In genomic region chr6:120072630-120073029, GRCm38 (mm10) we compare ENCODE assay signal across 23 mouse cellular contexts. TPM values are rescaled to one million over a fixed set of nuclear protein-coding genes. Genes with fewer than 3 reads are reported as not detected.
DNase-seq lines count a peak whose midpoint lies in the region; ATAC-seq and TF ChIP-seq lines count a peak whose summit lies in the region.
"Had no signal": no experiment of that assay in that cellular context is flagged by ENCODE, and none has a peak within 500 bp of the region (broad histone marks: within the 10 kb centered on the region; RNA-seq: fewer than 3 reads in every experiment).

No protein-coding gene starts in this region.

- H3K36me3 ChIP-seq in splenic B cell, adult 2 months (ENCODE audit: control insufficient read depth, insufficient read depth, low read length, poor library complexity, severe bottlenecking) = no peaks in the 10 kb centered on the region
- H3K36me3 ChIP-seq in midbrain, postnatal 0 days (ENCODE audit: insufficient read depth, low read length) = no peaks in the 10 kb centered on the region
- H3K36me3 ChIP-seq in hindbrain, embryonic 14.5 days (replicated peaks; ENCODE audit: control insufficient read depth, insufficient read depth) = no peaks in the 10 kb centered on the region
- H3K36me3 ChIP-seq: embryonic facial prominence, embryonic 12.5 days; heart, embryonic 10.5 days; hindbrain, embryonic 12.5 days; kidney, embryonic 15.5 days; limb, embryonic 13.5 days; liver, embryonic 13.5 days; midbrain, embryonic 10.5 days; neural tube, embryonic 12.5 days had no signal

- TF ChIP-seq CTCF in midbrain, postnatal 0 days (IDR thresholded peaks at IDR 0.05) = no peak

- H3K4me3 ChIP-seq in midbrain, postnatal 0 days (ENCODE audit: low read depth, low read length) = no peak overlapping the region
- no peak overlapping the region for H3K4me3 ChIP-seq in hindbrain, embryonic 14.5 days (replicated peaks; ENCODE audit: low read length)
- H3K4me3 ChIP-seq: embryonic facial prominence, embryonic 12.5 days; heart, embryonic 10.5 days; hindbrain, embryonic 12.5 days; kidney, embryonic 15.5 days; limb, embryonic 13.5 days; liver, embryonic 13.5 days; midbrain, embryonic 10.5 days; neural tube, embryonic 12.5 days had no signal

- ATAC-seq in activated CD4-positive, CD25-positive, alpha-beta regulatory T cell, adult 4 months = peak; percentile 50
- no peak for ATAC-seq in midbrain, postnatal 0 days (ENCODE audit: low FRiP score)
- ATAC-seq in hindbrain, embryonic 14.5 days (ENCODE audit: low FRiP score) = no peak
- ATAC-seq: forebrain, embryonic 16.5 days had no signal

- peak; percentile 41 for DNase-seq in thymus, postnatal 14 days
- no peak for DNase-seq in thymus, postnatal 0 days (ENCODE audit: low spot score)
- DNase-seq in ES-CJ7 (ENCODE audit: low read depth, low spot score) = peak; percentile 60
- peak; percentile 38 for DNase-seq in splenic B cell, adult 2 months (ENCODE audit: low read depth, low spot score)
- DNase-seq in midbrain, postnatal 0 days (ENCODE audit: low spot score) = no peak
- DNase-seq in hindbrain, embryonic 14.5 days (ENCODE audit: low spot score) = no peak
- DNase-seq: adrenal gland, postnatal 10 days; cerebellum, adult 9-10 months; heart, postnatal 10 days; liver, embryonic 13.5 days had no signal

- no peak overlapping the region for H3K9ac ChIP-seq in midbrain, postnatal 0 days (replicated peaks; ENCODE audit: low read length, poor library complexity, severe bottlenecking)
- H3K9ac ChIP-seq in hindbrain, embryonic 14.5 days = no peak overlapping the region
- H3K9ac ChIP-seq: embryonic facial prominence, embryonic 12.5 days; hindbrain, embryonic 12.5 days; kidney, embryonic 15.5 days; limb, embryonic 13.5 days; liver, embryonic 13.5 days; neural tube, embryonic 12.5 days had no signal

- WGBS in midbrain, postnatal 0 days = 82% methylated on average over 2 of the region's 2 CpGs
- WGBS in hindbrain, embryonic 14.5 days = 79% methylated on average over 2 of the region's 2 CpGs

- H3K27me3 ChIP-seq in splenic B cell, adult 2 months (ENCODE audit: control insufficient read depth, insufficient read depth, low read length, poor library complexity, severe bottlenecking) = no peaks in the 10 kb centered on the region; the same call in 1 of the 2 replicates
- no peaks in the 10 kb centered on the region for H3K27me3 ChIP-seq in midbrain, postnatal 0 days (ENCODE audit: insufficient read depth, low read length)
- no peaks in the 10 kb centered on the region for H3K27me3 ChIP-seq in hindbrain, embryonic 14.5 days (ENCODE audit: control insufficient read depth, insufficient read depth, low read length)
- H3K27me3 ChIP-seq: embryonic facial prominence, embryonic 12.5 days; hindbrain, embryonic 12.5 days; kidney, embryonic 15.5 days; limb, embryonic 13.5 days; liver, embryonic 13.5 days; neural tube, embryonic 12.5 days had no signal

- H3K9me3 ChIP-seq in midbrain, postnatal 0 days (ENCODE audit: low read length) = no peaks in the 10 kb centered on the region
- no peaks in the 10 kb centered on the region for H3K9me3 ChIP-seq in hindbrain, embryonic 14.5 days (ENCODE audit: control insufficient read depth, low read length)
- H3K9me3 ChIP-seq: embryonic facial prominence, embryonic 12.5 days; heart, embryonic 10.5 days; hindbrain, embryonic 12.5 days; kidney, embryonic 15.5 days; limb, embryonic 13.5 days; liver, embryonic 13.5 days; midbrain, embryonic 10.5 days; neural tube, embryonic 12.5 days had no signal

- no peaks in the 10 kb centered on the region for H3K4me1 ChIP-seq in midbrain, postnatal 0 days (ENCODE audit: insufficient read depth, low read length)
- H3K4me1 ChIP-seq in hindbrain, embryonic 14.5 days (replicated peaks; ENCODE audit: control insufficient read depth, insufficient read depth, low read length) = no peaks in the 10 kb centered on the region
- H3K4me1 ChIP-seq: embryonic facial prominence, embryonic 12.5 days; hindbrain, embryonic 12.5 days; kidney, embryonic 15.5 days; limb, embryonic 13.5 days; midbrain, embryonic 10.5 days; neural tube, embryonic 12.5 days had no signal

- no peak overlapping the region for H3K27ac ChIP-seq in midbrain, postnatal 0 days (ENCODE audit: low read depth, low read length)
- no peak overlapping the region for H3K27ac ChIP-seq in hindbrain, embryonic 14.5 days
- H3K27ac ChIP-seq: embryonic facial prominence, embryonic 12.5 days; heart, embryonic 10.5 days; hindbrain, embryonic 12.5 days; kidney, embryonic 15.5 days; limb, embryonic 13.5 days; liver, embryonic 13.5 days; midbrain, embryonic 10.5 days; neural tube, embryonic 12.5 days had no signal

- H3K4me2 ChIP-seq in midbrain, postnatal 0 days (ENCODE audit: low read depth, low read length, poor library complexity, severe bottlenecking) = no peak overlapping the region
- no peak overlapping the region for H3K4me2 ChIP-seq in hindbrain, embryonic 14.5 days (replicated peaks)
- H3K4me2 ChIP-seq: embryonic facial prominence, embryonic 12.5 days; hindbrain, embryonic 12.5 days; kidney, embryonic 15.5 days; limb, embryonic 13.5 days; liver, embryonic 13.5 days; neural tube, embryonic 12.5 days had no signal

RNA-seq across cellular contexts. Expression of gene Ninj2, which starts 20.5 kb away (rescaled TPM):
- 0.51 and 0.60 TPM in 2 replicates for polyA plus RNA-seq in thymus, postnatal 0 days (2015; fragmentation: Nextera tagmentation; extraction: Ambion mirVana)
- 1 to 10 TPM; 2.3 to 2.9 TPM for polyA plus RNA-seq in activated CD4-positive, CD25-positive, alpha-beta regulatory T cell, adult 4 months (2017; shearing (Covaris generic))
- total RNA-seq in midbrain, postnatal 0 days (2014; rRNA removed) = not detected in 2 replicates
- polyA plus RNA-seq in midbrain, postnatal 0 days (2015; fragmentation: Nextera tagmentation; extraction: Ambion mirVana) = not detected in 2 replicates
- not detected in 2 replicates for polyA plus RNA-seq in hindbrain, embryonic 14.5 days (2014; fragmentation: Nextera tagmentation; extraction: Ambion mirVana)
- total RNA-seq: adrenal gland, postnatal 10 days; gastrocnemius, postnatal 4 days; heart, postnatal 10 days had no signal
- polyA plus RNA-seq: C2C12; embryonic facial prominence, embryonic 12.5 days; forebrain, embryonic 16.5 days; heart, embryonic 10.5 days; hindbrain, embryonic 12.5 days; intestine, embryonic 14.5 days; kidney, embryonic 15.5 days; liver, embryonic 13.5 days; midbrain, embryonic 10.5 days; neural tube, embryonic 12.5 days; small intestine, adult 2 months had no signal

RNA-seq across cellular contexts. Expression of gene Wnk1, which starts 34.2 kb away (rescaled TPM):
- polyA plus RNA-seq in thymus, postnatal 0 days (2015; fragmentation: Nextera tagmentation; extraction: Ambion mirVana) = 47.9 and 70.7 TPM in 2 replicates
- 100 to 1,000 TPM in 1 of 2 experiments, 10 to 100 TPM in 1; 91.0 to 116 TPM for polyA plus RNA-seq in activated CD4-positive, CD25-positive, alpha-beta regulatory T cell, adult 4 months (2017; shearing (Covaris generic))
- 122 and 143 TPM in 2 replicates for total RNA-seq in midbrain, postnatal 0 days (2014; rRNA removed)
- polyA plus RNA-seq in midbrain, postnatal 0 days (2015; fragmentation: Nextera tagmentation; extraction: Ambion mirVana) = 29.5 and 43.4 TPM in 2 replicates
- 48.4 and 59.1 TPM in 2 replicates for polyA plus RNA-seq in hindbrain, embryonic 14.5 days (2014; fragmentation: Nextera tagmentation; extraction: Ambion mirVana)

Comparison
In these comparisons a context has a peak if more than half of its experiments do, and no peak if none do; other contexts are left out.
1. DNase-seq: peak in thymus, postnatal 14 days (single experiment), ES-CJ7 (single experiment) and splenic B cell, adult 2 months (single experiment); none in thymus, postnatal 0 days (single experiment), midbrain, postnatal 0 days (single experiment) and hindbrain, embryonic 14.5 days (single experiment).